Mouse (Mus musculus) hindbrain, embryonic 11.5 days (tissue): ENCODE measurements around the gene Zdhhc5. TPM values are rescaled to one million over a fixed set of nuclear protein-coding genes. Genes with fewer than 3 reads are reported as not detected.

ENCODE experiments used
- ATAC-seq: fragments of 200-750 bp; cut with Nextera tagmentation; 2 replicates; pipeline ENCODE4 v1.8.0; 2017; ENCODE audit warnings: mild to moderate bottlenecking, moderate TSS enrichment, moderate library complexity; ENCODE audit not compliant: low FRiP score
- DNase-seq: peaks from one replicate; pipeline ENCODE4 v3.0.0-alpha.2; 2015; ENCODE audit warnings: low spot score
- H3K27ac ChIP-seq: fragments of 300-500 bp; sonication (generic); 2 replicates; pipeline ENCODE4 v1.5.1; 2014; ENCODE audit warnings: mild to moderate bottlenecking, low read depth, low read length
- H3K27me3 ChIP-seq: fragments of 300-500 bp; sonication (generic); 2 replicates; pipeline ENCODE4 v1.6.1; 2014; ENCODE audit warnings: mild to moderate bottlenecking, low read length, moderate library complexity, mixed read lengths; ENCODE audit not compliant: control insufficient read depth, insufficient read depth
- H3K36me3 ChIP-seq: fragments of 300-500 bp; sonication (generic); 2 replicates; pipeline ENCODE4 v1.6.1; 2014; ENCODE audit warnings: mild to moderate bottlenecking, low read length, moderate library complexity, mixed read lengths; ENCODE audit not compliant: control insufficient read depth, insufficient read depth
- H3K4me1 ChIP-seq: fragments of 300-500 bp; sonication (generic); replicated peaks from 2 replicates; pipeline ENCODE4 v1.6.1; 2014; ENCODE audit warnings: low read length, mixed read lengths; ENCODE audit not compliant: control insufficient read depth, insufficient read depth
- H3K4me2 ChIP-seq: fragments of 300-500 bp; sonication (generic); replicated peaks from 2 replicates; pipeline ENCODE4 v1.6.1; 2014; ENCODE audit warnings: mild to moderate bottlenecking, low read depth, low read length
- H3K4me3 ChIP-seq: fragments of 300-500 bp; sonication (generic); 2 replicates; pipeline ENCODE4 v1.5.1; 2014; ENCODE audit warnings: low read depth, low read length
- H3K9ac ChIP-seq: fragments of 300-500 bp; sonication (generic); 2 replicates; pipeline ENCODE4 v1.6.1; 2014; ENCODE audit warnings: low read depth, low read length
- H3K9me3 ChIP-seq: fragments of 300-500 bp; sonication (generic); 2 replicates; pipeline ENCODE4 v1.6.1; 2016; ENCODE audit warnings: low read length; ENCODE audit not compliant: control insufficient read depth
- WGBS: fragments of 180-500 bp; shearing (Covaris S2); extraction: QIAGEN DNeasy Blood & Tissue Kit; methylation state at CpG from one replicate; pipeline ENCODE4 v1.1.7; 2014; 5-methylcytosine and 5-hydroxymethylcytosine counted together
- polyA plus RNA-seq: library from polyadenylated mRNA; unstranded; fragments of >200 nt; fragmentation: Nextera tagmentation; extraction: Ambion mirVana; gene quantifications from 2 replicates; pipeline ENCODE4 v1.2.1, GENCODE M21; 2014

The Zdhhc5 gene
- polyA plus RNA-seq, 1 experiment from 2014 or later, result 30.1 TPM

DNA sequence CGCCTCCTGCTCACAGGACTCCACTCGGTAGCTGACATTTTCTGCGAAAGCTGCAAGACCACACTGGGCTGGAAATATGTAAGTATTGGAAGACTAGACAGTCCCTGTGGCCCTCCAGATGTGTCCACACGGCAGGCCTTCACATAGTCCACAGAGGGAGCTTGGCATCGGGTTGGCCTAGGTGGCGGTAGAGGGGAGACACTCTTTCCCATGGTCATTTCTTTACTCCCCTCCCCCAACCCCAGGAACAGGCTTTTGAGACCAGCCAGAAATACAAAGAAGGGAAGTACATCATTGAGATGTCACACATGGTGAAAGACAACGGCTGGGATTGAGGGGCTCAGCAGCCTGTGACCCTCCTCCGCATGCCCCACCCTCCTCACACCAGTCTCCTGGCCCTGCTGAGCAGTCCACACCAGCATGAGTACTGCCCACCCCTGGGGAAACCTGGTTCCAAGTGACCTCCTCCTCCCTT is 22.5 kb upstream of the Zdhhc5 start:
- Histone ChIP-seq H3K9ac (peak overlapping the region; percentile 34), H3K27me3 (no peaks in the 10 kb centered on the region), H3K36me3 (no peaks in the 10 kb centered on the region), H3K4me2 (peak overlapping the region; percentile 53), H3K9me3 (no peaks in the 10 kb centered on the region), H3K4me3 (0 out of 2 replicates have a peak overlapping the region, but pooled peaks have one; percentile 10), H3K27ac (peak overlapping the region; percentile 80), H3K4me1 (peaks cover 31% of the 10 kb centered on the region)
- ATAC-seq, result peak; percentile 27
- DNase-seq, result peak; percentile 75
- WGBS, result 4% methylated on average over 8 of the region's 8 CpGs

DNA sequence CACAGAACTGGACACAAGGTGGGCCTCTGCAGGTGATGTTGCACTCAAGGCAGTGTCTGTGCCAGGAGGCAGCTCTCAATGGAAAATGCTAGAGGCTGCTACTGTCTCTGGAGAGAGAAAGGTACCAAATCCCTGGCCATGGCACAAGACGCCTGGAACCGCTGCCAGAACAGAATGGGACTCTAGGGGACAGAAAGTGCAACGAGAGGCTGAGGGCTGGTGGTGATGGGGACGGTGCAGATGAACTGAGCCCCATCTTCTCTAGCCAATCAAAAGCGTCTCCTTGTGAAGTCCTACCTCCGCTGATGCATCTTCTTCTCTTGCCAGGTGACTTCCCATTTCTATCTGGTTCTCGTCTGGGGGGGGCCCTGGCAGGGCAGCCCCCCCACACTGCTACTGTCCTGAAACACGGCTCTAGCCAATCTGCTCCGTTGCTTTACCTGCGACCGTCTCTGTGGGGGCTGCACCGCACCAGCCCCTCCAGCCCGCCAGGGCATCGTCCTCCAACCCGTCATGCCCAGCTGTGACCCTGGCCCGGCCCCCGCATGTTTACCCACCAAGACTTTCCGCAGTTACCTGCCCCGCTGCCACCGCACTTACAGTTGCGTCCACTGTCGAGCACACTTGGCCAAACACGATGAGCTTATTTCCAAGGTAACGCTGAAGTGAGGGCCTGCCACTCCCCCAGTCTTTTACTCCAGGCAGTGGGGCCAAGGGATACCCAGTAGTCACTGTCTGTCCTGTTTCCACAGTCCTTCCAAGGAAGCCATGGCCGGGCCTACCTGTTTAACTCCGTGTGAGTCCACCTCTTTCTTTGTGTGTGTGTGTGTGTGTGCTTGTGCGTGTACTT is 21.6 kb upstream of the Zdhhc5 start:
- H3K4me2 ChIP-seq, result peak overlapping the region; percentile 53
- peak overlapping the region; percentile 50 for H3K4me3 ChIP-seq
- no peaks in the 10 kb centered on the region for H3K27me3 ChIP-seq
- ATAC-seq, result no peak
- no peaks in the 10 kb centered on the region for H3K9me3 ChIP-seq
- peak; percentile 46 for DNase-seq
- H3K9ac ChIP-seq, result peak overlapping the region; percentile 57
- 6% methylated on average over 26 of the region's 27 CpGs for WGBS
- no peak overlapping the region; the same call in 1 of the 2 replicates for H3K27ac ChIP-seq
- peaks cover 31% of the 10 kb centered on the region for H3K4me1 ChIP-seq
- no peaks in the 10 kb centered on the region for H3K36me3 ChIP-seq

- DNase-seq (peak; percentile 49), ATAC-seq (no peak)
- H3K4me2 ChIP-seq, result peak overlapping the region; percentile 72
- H3K4me3 ChIP-seq, result peak overlapping the region; percentile 50
- H3K36me3 ChIP-seq, result no peaks in the 10 kb centered on the region
- peak overlapping the region; percentile 86 for H3K9ac ChIP-seq
- H3K27me3 ChIP-seq, result no peaks in the 10 kb centered on the region
- no peaks in the 10 kb centered on the region for H3K9me3 ChIP-seq
- 14% methylated on average over 7 of the region's 7 CpGs for WGBS
- H3K4me1 ChIP-seq, result peaks cover 22% of the 10 kb centered on the region
- H3K27ac ChIP-seq, result peak overlapping the region; percentile 74
These were observed 20.5 kb upstream of the Zdhhc5 start for GRCm38 (mm10) chr2:84735346-84735920.

GRCm38 (mm10) chr2:84734919-84735318 is 19.9 kb upstream of the Zdhhc5 start:
- Histone ChIP-seq H3K4me3 (peak overlapping the region; percentile 50), H3K9me3 (no peaks in the 10 kb centered on the region), H3K27me3 (no peaks in the 10 kb centered on the region), H3K27ac (peak overlapping the region; percentile 74), H3K4me2 (peak overlapping the region; percentile 72), H3K9ac (peak overlapping the region; percentile 86), H3K4me1 (peaks cover 21% of the 10 kb centered on the region), H3K36me3 (no peaks in the 10 kb centered on the region)
- no peak for ATAC-seq
- WGBS, result 6% methylated on average over 2 of the region's 2 CpGs
- no peak for DNase-seq

DNA sequence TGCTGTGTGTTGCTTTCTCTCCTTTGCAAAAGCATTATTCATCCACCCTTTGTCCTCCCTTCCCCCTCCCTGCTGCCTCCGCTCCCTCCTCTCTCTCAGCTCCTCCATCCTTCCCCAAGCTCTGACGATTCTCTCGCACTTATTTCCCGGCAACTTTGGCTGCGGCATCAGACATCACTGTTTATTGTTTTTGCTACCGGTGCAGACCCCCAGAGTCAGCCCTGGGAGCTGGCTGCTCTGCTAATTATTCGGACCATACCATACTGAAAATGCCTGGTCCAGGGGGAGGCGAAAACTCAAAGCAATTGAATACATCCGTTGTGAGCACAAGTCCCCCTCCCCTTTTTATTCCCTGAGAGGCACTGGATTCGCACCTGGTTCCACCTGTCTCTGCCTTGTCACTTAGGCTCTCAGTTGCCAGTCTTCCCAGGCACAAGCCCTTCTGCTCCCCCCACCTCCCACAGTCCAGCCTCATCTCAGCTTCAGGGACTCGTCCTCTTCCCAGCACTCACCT is 19.4 kb upstream of the Zdhhc5 start:
- Histone ChIP-seq H3K4me3 (peak overlapping the region; percentile 50), H3K9me3 (no peaks in the 10 kb centered on the region), H3K36me3 (no peaks in the 10 kb centered on the region), H3K4me2 (peak overlapping the region; percentile 72), H3K4me1 (peaks cover 21% of the 10 kb centered on the region), H3K9ac (peak overlapping the region; percentile 86), H3K27ac (peak overlapping the region; percentile 74), H3K27me3 (no peaks in the 10 kb centered on the region)
- under 1% methylated on average over 11 of the region's 11 CpGs for WGBS
- DNase-seq (peak; percentile 76), ATAC-seq (peak; percentile 51)

DNA sequence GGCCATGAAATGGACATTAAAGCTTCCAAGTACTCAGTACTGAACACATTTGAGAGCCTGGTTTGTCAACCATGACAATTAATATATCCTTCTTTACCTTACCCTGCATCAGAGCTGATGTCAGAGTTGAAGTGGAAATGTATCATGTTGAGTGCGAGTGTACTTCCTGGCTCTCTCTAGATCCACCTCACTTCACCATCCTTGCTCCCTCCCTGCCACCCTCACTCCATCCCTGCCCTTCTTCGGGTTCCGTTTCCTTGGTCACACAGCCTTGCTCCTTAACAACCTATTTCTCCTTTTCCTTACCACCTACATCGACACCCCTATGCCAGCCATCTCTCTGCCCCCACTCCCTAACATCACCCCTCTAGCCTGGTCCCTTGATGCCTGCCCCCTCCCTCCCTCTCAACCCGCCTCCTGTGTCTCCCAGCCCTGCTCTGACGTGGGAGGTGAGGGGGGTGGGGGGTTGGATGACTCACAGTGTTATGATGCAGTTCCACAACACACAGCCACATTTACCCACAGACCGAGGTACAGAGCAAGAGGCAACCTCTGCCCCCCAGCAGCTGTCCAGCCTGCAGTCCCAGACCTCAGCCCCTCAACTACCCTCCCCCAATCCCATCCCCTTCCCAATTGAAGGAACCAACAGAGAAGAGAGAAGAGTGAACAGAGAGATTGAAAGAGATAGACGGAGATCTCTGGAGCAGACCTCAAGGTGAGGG is 18.8 kb upstream of the Zdhhc5 start, which contains the start of gene Ypel4:
TSS of gene Ypel4 (plus strand) at position 480 of the 722 bp plus-strand sequence.
- Histone ChIP-seq H3K27ac (peak within 1 kb of the TSS; percentile 74), H3K36me3 (no peaks in the 10 kb centered on the region), H3K9me3 (no peaks in the 10 kb centered on the region), H3K4me1 (peaks cover 21% of the 10 kb centered on the region), H3K27me3 (no peaks in the 10 kb centered on the region), H3K9ac (peak within 1 kb of the TSS; percentile 86), H3K4me3 (peak within 1 kb of the TSS; percentile 50), H3K4me2 (peak within 1 kb of the TSS; percentile 72)
- 5% methylated on average over 8 of the region's 8 CpGs for WGBS
- ATAC-seq (peak; percentile 63), DNase-seq (peak; percentile 69)

DNA sequence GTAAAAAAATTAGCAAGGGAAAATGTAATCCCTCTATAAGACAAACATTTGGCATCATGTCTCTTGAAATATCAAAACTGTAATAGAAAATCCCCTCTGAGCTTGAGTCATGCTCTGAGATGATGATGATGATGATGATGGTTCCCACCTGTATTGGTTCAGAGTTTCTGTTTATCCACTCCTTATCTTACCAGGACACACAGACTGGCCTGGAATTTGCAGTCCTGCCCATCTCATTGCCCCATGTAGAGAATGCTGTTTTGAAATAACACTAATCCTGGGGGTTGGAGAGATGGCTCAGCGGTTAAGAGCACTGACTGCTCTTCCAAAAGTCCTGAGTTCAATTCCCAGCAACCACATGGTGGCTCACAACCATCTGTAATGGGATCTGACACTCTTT is 17.4 kb upstream of the Zdhhc5 start:
- WGBS, result 50% methylated on average over 1 of the region's 1 CpGs
- DNase-seq, result no peak
- no peak overlapping the region for H3K4me3 ChIP-seq
- H3K9me3 ChIP-seq, result no peaks in the 10 kb centered on the region
- ATAC-seq, result no peak
- H3K36me3 ChIP-seq, result no peaks in the 10 kb centered on the region
- H3K27ac ChIP-seq, result no peak overlapping the region
- peaks cover 9% of the 10 kb centered on the region; the same call in 1 of the 2 replicates for H3K4me1 ChIP-seq
- H3K4me2 ChIP-seq, result no peak overlapping the region
- H3K27me3 ChIP-seq, result no peaks in the 10 kb centered on the region
- no peak overlapping the region for H3K9ac ChIP-seq

DNA sequence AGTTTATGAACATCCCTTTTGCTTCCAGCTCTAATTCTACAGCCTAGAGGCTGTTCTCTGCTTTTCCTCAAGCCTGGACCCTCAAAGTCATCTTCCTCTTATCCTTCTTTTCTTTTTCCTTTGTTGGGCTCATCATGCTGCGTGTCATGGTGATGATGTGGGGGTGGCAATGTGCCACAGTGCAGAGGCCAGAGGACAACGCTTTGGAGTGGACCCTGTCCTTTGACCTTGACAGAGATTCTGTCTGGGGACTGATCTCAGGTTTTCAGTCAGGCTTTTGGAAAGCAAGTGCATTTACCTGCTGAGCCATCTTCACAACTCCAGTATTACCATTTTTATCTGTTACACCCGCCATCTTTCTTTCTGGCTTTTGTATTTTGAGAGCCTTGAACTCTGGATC is 16.2 kb upstream of the Zdhhc5 start:
- no peaks in the 10 kb centered on the region for H3K27me3 ChIP-seq
- H3K36me3 ChIP-seq, result no peaks in the 10 kb centered on the region
- peaks cover 2% of the 10 kb centered on the region; the same call in 1 of the 2 replicates for H3K4me1 ChIP-seq
- no peak overlapping the region for H3K4me2 ChIP-seq
- 84% methylated on average over 3 of the region's 3 CpGs for WGBS
- ATAC-seq (no peak), DNase-seq (no peak)
- H3K27ac ChIP-seq, result no peak overlapping the region
- no peak overlapping the region for H3K4me3 ChIP-seq
- H3K9ac ChIP-seq, result no peak overlapping the region
- no peaks in the 10 kb centered on the region for H3K9me3 ChIP-seq
